Mouse (Mus musculus) liver, postnatal 0 days (tissue): ENCODE measurements around the gene Slit3. TPM values are rescaled to one million over a fixed set of nuclear protein-coding genes. Genes with fewer than 3 reads are reported as not detected.

Experiments used
- ATAC-seq: fragments of 200-750 bp; cut with Nextera tagmentation; 2 replicates; pipeline ENCODE4 v1.8.0; 2017; ENCODE audit warnings: mild to moderate bottlenecking, moderate library complexity
- DNase-seq: peaks from one replicate; pipeline ENCODE4 v3.0.0-alpha.2; 2016
- H3K27ac ChIP-seq: fragments of 300-500 bp; sonication (generic); 2 replicates; pipeline ENCODE4 v1.5.1; 2014; ENCODE audit warnings: antibody characterized with exemption, moderate library complexity, mild to moderate bottlenecking, low read depth
- H3K27me3 ChIP-seq: fragments of 300-500 bp; sonication (generic); 2 replicates; pipeline ENCODE4 v1.6.1; 2014; ENCODE audit warnings: low read length, control low read depth, mixed read lengths; ENCODE audit not compliant: insufficient read depth
- H3K36me3 ChIP-seq: fragments of 300-500 bp; sonication (generic); replicated peaks from 2 replicates; pipeline ENCODE4 v1.6.1; 2014; ENCODE audit warnings: mild to moderate bottlenecking, control low read depth, low read length, moderate library complexity, mixed read lengths; ENCODE audit not compliant: insufficient read depth
- H3K4me1 ChIP-seq: fragments of 300-500 bp; sonication (generic); 2 replicates; pipeline ENCODE4 v1.6.1; 2014; ENCODE audit warnings: antibody characterized with exemption, mild to moderate bottlenecking, control low read depth; ENCODE audit not compliant: insufficient read depth
- H3K4me2 ChIP-seq: fragments of 300-500 bp; sonication (generic); 2 replicates; pipeline ENCODE4 v1.6.1; 2014; ENCODE audit warnings: low read depth, mild to moderate bottlenecking, low read length, moderate library complexity, mixed read lengths
- H3K4me3 ChIP-seq: fragments of 300-500 bp; sonication (generic); 2 replicates; pipeline ENCODE4 v1.5.1; 2014; ENCODE audit warnings: low read depth, low read length
- H3K9ac ChIP-seq: fragments of 300-500 bp; sonication (generic); replicated peaks from 2 replicates; pipeline ENCODE4 v1.6.1; 2014; ENCODE audit warnings: mild to moderate bottlenecking, moderate library complexity
- H3K9me3 ChIP-seq: fragments of 300-500 bp; sonication (generic); 2 replicates; pipeline ENCODE4 v1.6.1; 2016; ENCODE audit warnings: mild to moderate bottlenecking, control low read depth, low read length, mixed read lengths
- CTCF ChIP-seq: sonication (generic); IDR thresholded peaks from 2 replicates; pipeline ENCODE4 v1.5.1; 2016; ENCODE audit warnings: antibody characterized with exemption, low read depth
- EP300 ChIP-seq: IDR thresholded peaks from 2 replicates; pipeline ENCODE4 v1.6.1; 2016; ENCODE audit warnings: antibody characterized with exemption, low read depth, mild to moderate bottlenecking
- WGBS: fragments of 180-500 bp; shearing (Covaris S2); extraction: QIAGEN DNeasy Blood & Tissue Kit; methylation state at CpG from one replicate; pipeline ENCODE4 v1.1.7; 2014; ENCODE audit not compliant: insufficient replicate concordance; 5-methylcytosine and 5-hydroxymethylcytosine counted together
- polyA plus RNA-seq: library from polyadenylated mRNA; unstranded; fragments of >200 nt; fragmentation: Nextera tagmentation; extraction: Ambion mirVana; gene quantifications from 2 replicates; pipeline ENCODE4 v1.2.1, GENCODE M21; 2015

The Slit3 gene
- polyA plus RNA-seq, 1 experiment from 2014 or later, result 0.20 TPM

GRCm38 (mm10) chr11:35662945-35663344 lies 541.9 kb downstream of the Slit3 start:
- Histone ChIP-seq H3K4me2 (no peak overlapping the region), H3K36me3 (no peaks in the 10 kb centered on the region), H3K27me3 (no peaks in the 10 kb centered on the region), H3K4me3 (no peak overlapping the region), H3K9ac (no peak overlapping the region), H3K4me1 (no peaks in the 10 kb centered on the region), H3K27ac (no peak overlapping the region), H3K9me3 (no peaks in the 10 kb centered on the region)
- no peak for ATAC-seq
- TF ChIP-seq CTCF (no peak), EP300 (no peak)
- no peak for DNase-seq
- 76% methylated on average over 3 of the region's 3 CpGs for WGBS

- Histone ChIP-seq H3K9me3 (no peaks in the 10 kb centered on the region), H3K27me3 (no peaks in the 10 kb centered on the region), H3K4me2 (no peak overlapping the region), H3K4me3 (no peak overlapping the region), H3K4me1 (no peaks in the 10 kb centered on the region), H3K36me3 (no peaks in the 10 kb centered on the region), H3K27ac (no peak overlapping the region), H3K9ac (no peak overlapping the region)
- 55% methylated on average over 8 of the region's 8 CpGs for WGBS
- ATAC-seq (no peak), DNase-seq (no peak)
- no peak for TF ChIP-seq EP300
- no peak for TF ChIP-seq CTCF
Observed at GRCm38 (mm10) chr11:35663661-35664060, 542.6 kb downstream of the Slit3 start.

- no peak for DNase-seq
- WGBS, result 50% methylated on average over 5 of the region's 5 CpGs
- Histone ChIP-seq H3K27me3 (no peaks in the 10 kb centered on the region), H3K4me2 (no peak overlapping the region), H3K4me3 (no peak overlapping the region), H3K9ac (no peak overlapping the region), H3K4me1 (no peaks in the 10 kb centered on the region), H3K36me3 (no peaks in the 10 kb centered on the region), H3K27ac (no peak overlapping the region), H3K9me3 (no peaks in the 10 kb centered on the region)
- TF ChIP-seq CTCF, result peak; percentile 58
- TF ChIP-seq EP300, result no peak
- no peak for ATAC-seq
Observed at GRCm38 (mm10) chr11:35664991-35665390, 544.0 kb downstream of the Slit3 start.

- Histone ChIP-seq H3K4me2 (no peak overlapping the region), H3K4me3 (no peak overlapping the region), H3K36me3 (no peaks in the 10 kb centered on the region), H3K9ac (no peak overlapping the region), H3K27ac (no peak overlapping the region), H3K4me1 (no peaks in the 10 kb centered on the region), H3K27me3 (no peaks in the 10 kb centered on the region), H3K9me3 (no peaks in the 10 kb centered on the region)
- TF ChIP-seq EP300 (no peak), CTCF (peak; percentile 70)
- no peak for DNase-seq
- no peak for ATAC-seq
- 34% methylated on average over 3 of the region's 3 CpGs for WGBS
Observed at GRCm38 (mm10) chr11:35667428-35667827, 546.4 kb downstream of the Slit3 start.

GRCm38 (mm10) chr11:35668138-35668537 lies 547.1 kb downstream of the Slit3 start:
- no peak overlapping the region for H3K9ac ChIP-seq
- no peaks in the 10 kb centered on the region for H3K4me1 ChIP-seq
- 53% methylated on average over 3 of the region's 3 CpGs for WGBS
- no peak for TF ChIP-seq EP300
- TF ChIP-seq CTCF, result no peak
- no peak overlapping the region for H3K4me2 ChIP-seq
- no peaks in the 10 kb centered on the region for H3K27me3 ChIP-seq
- H3K4me3 ChIP-seq, result no peak overlapping the region
- no peak overlapping the region for H3K27ac ChIP-seq
- no peaks in the 10 kb centered on the region for H3K9me3 ChIP-seq
- ATAC-seq (no peak), DNase-seq (no peak)
- no peaks in the 10 kb centered on the region for H3K36me3 ChIP-seq

GRCm38 (mm10) chr11:35668750-35669149 lies 547.7 kb downstream of the Slit3 start:
- Histone ChIP-seq H3K9ac (no peak overlapping the region), H3K4me1 (no peaks in the 10 kb centered on the region), H3K4me2 (no peak overlapping the region), H3K27ac (no peak overlapping the region), H3K9me3 (no peaks in the 10 kb centered on the region), H3K4me3 (no peak overlapping the region), H3K36me3 (no peaks in the 10 kb centered on the region), H3K27me3 (no peaks in the 10 kb centered on the region)
- TF ChIP-seq EP300 (no peak), CTCF (no peak)
- ATAC-seq (no peak), DNase-seq (no peak)
- 94% methylated on average over 1 of the region's 1 CpGs for WGBS

GRCm38 (mm10) chr11:35669536-35669935 lies 548.5 kb downstream of the Slit3 start:
- TF ChIP-seq CTCF (no peak), EP300 (no peak)
- H3K4me1 ChIP-seq, result no peaks in the 10 kb centered on the region
- H3K4me3 ChIP-seq, result no peak overlapping the region
- no peak overlapping the region for H3K9ac ChIP-seq
- no peaks in the 10 kb centered on the region for H3K9me3 ChIP-seq
- no peak for ATAC-seq
- H3K4me2 ChIP-seq, result no peak overlapping the region
- H3K27me3 ChIP-seq, result no peaks in the 10 kb centered on the region
- no peak overlapping the region for H3K27ac ChIP-seq
- no peaks in the 10 kb centered on the region for H3K36me3 ChIP-seq
- no peak for DNase-seq
- 74% methylated on average over 5 of the region's 5 CpGs for WGBS
